Mouse (Mus musculus) frontal cortex, postnatal 25 days (tissue): ENCODE measurements around the gene Gm3633.
"Not testable (repeated sequence)": the region's sequence is repeated elsewhere in the genome, so short reads cannot be mapped to it uniquely, and the experiment has no call there.

Source experiments
- DNase-seq, 2 experiments: peaks; one replicate each; pipeline ENCODE4 v3.0.0; 2022; ENCODE audit warnings: low spot score in 2 of 2

Gm3633 gene

GRCm38 (mm10) chr14:42641817-42642216, at the start of gene Gm3633:
TSS of gene Gm3633 (minus strand) at chr14:42641917.
- DNase-seq = not testable (repeated sequence)

GRCm38 (mm10) chr14:42655638-42656037, 13.9 kb upstream of the Gm3633 start, which contains the start of gene Gm10378:
TSS of gene Gm10378 (plus strand) at chr14:42655938.
- not testable (repeated sequence) for DNase-seq

GRCm38 (mm10) chr14:42599782-42600181, 41.9 kb downstream of the Gm3633 start, which contains the start of gene Gm17124:
TSS of gene Gm17124 (minus strand) at chr14:42599882.
- not testable (repeated sequence) for DNase-seq
